Mouse (Mus musculus): ENCODE measurements at regions not wholly inside any gene's neighbourhood (a gene's known extent, or its start where the extent isn't known, plus 50 kb on each side); places are given as distances from the start of the nearest gene placed in this dataset.

DNA sequence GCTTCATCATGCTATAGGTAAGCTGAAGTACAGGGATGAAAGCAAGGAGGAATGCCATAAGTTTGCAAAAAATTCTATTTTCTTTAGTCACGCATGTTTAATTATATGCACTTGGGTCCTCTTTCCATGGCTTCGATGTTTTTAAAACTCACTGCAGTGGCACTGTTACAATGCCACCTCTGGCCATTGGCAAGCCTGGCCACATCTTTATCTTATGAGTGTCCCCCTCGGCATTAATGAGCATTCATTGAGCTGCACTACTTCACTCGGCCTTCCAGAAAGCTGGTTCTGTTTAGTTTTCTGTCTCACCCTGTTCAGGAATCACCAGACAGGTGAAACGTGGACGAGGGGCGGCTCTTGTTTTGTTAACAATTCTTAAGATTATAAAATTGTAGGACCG lies 79.7 kb upstream of the Dnajc24 start:
- DNase-seq = no peak

- DNase-seq = peak; percentile 83
These were observed 78.6 kb upstream of the Dnajc24 start for GRCm38 (mm10) chr2:106081951-106082350.

GRCm38 (mm10) chr2:106080626-106081025 lies 77.3 kb upstream of the Dnajc24 start:
- DNase-seq = no peak

- no peak for DNase-seq
These were observed 75.2 kb upstream of the Dnajc24 start for GRCm38 (mm10) chr2:106078591-106078990.

DNA sequence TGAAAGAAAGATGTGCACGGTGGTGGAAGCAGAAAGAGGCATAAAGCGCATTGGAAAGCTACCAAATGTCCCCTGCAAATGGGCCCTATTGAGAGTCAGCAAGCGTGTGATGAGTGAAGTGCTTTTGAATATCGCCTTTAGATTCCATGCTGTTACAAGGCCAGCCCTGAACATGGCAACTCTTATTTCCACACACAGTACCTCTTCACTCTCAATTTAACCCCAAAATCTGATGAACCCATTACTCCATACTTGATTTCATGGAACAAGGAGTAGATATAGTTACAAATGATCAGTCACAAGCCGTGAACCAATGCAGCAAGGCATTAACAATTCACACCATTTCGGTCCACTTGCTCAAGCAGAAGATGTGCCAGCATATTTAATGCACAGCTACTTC lies 71.1 kb upstream of the Dnajc24 start:
- DNase-seq = no peak

DNA sequence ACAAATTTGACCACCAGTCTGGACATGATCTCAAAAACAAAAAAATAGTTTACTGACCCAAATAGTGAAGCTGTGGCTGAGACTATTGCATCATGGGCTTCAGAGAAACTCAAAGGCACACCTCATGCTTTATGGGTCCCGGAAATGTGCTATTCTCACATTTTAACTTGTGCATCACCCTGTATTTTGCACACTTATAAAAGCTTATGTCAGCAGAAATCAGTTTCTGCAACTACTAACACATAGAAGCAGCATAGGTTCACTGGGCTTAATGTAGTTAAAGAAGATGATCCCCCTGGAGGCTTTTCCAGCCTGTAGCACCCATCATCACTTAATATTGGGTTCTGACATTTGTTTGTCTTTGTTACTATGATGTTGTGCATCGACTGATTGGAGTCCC lies 61.0 kb upstream of the Dnajc24 start:
- DNase-seq = no peak

Data from kidney, postnatal 4 days (tissue).